Mouse (Mus musculus) kidney, postnatal 4 days (tissue): ENCODE results near the gene Carns1.

Experiments used
- DNase-seq, 2 experiments: peaks; one replicate each; pipeline ENCODE4 v3.0.0; 2021; ENCODE audit warnings: mixed read lengths in 2 of 2

Gene Carns1

DNA sequence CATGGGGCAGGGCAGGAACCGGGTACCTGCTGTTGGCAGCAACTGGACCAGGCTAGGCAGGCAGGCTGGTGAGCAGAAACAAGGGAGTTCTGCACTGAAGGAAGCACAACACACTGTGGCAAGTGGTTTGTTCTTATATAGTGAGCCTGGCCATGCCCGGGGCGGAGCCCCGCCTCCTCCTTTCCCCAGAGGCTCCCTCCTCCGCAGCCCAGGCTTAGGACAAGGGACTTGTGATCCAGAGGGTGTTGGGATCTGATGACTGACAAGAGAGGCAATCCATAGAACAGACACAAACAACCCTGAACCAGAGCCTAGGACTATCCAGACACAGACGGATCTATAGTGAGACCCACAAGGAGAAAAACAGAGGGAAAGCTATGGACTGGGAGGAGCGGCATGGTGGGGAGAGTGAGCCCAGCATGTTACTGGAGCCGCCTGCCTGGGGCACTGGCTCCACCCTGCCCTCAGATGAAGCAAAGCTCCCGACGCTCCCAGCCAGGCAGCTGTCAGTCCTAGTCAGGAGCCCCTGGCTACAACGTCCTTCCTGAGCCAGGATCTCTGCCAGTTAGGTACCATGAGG, at the start of gene Carns1:
Gene Carns1 (minus strand): TSS at position 112 of the 580 bp plus-strand sequence.
- peak; percentile 69 to 78 for DNase-seq

DNA sequence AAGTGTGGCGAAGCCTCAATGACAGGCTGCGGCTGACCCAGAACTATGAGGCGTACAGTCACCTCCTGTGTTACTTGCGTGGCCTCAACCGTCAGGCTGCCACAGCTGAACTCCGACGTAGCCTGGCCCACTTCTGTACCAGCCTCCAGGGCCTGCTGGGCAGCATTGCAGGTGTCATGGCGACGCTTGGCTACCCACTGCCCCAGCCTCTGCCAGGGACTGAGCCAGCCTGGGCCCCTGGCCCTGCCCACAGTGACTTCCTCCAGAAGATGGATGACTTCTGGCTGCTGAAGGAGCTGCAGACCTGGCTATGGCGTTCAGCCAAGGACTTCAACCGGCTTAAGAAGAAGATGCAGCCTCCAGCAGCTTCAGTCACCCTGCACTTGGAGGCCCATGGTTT, 46.9 kb upstream of the Carns1 start:
- peak; percentile 58 to 77 for DNase-seq

DNA sequence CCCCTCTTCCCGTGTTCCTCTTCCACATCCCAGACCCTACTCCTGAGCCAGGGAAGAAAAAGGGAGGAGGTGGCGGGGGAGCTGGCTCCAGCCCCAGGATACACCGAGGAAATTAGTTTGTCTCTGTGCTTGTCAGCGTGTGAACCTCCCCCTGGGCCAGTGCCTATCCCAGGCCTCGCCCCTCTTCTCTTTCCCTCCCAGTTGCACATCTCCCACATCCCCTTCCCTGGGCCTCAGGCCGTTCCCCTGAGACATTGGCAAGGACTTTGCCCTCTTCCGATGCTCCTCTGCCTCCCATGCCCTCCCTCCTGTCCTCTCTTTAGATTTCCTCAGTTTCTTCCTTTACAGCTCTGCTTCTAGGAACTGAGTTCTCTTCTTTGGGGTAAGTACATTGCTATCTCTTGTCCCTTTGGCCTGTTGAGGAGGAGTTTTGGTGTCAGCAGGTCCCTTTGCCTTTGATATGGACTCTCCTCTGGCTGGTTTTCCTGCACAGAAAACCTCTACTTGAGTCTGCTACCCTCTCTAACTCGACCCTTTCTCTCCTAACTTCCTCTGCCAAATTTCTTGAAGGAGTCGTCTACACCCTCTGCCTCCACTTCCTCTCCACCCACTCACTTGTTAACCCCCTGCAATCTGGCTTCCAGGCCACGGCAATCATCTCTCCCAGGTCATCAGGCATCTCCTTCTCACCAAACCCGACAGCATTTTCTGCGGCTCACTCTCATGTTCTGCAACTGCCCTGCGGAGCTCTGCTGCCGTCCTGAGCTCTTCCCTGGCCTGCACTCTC, 45.9 kb upstream of the Carns1 start:
- DNase-seq, result peak; percentile 60 to 74

DNA sequence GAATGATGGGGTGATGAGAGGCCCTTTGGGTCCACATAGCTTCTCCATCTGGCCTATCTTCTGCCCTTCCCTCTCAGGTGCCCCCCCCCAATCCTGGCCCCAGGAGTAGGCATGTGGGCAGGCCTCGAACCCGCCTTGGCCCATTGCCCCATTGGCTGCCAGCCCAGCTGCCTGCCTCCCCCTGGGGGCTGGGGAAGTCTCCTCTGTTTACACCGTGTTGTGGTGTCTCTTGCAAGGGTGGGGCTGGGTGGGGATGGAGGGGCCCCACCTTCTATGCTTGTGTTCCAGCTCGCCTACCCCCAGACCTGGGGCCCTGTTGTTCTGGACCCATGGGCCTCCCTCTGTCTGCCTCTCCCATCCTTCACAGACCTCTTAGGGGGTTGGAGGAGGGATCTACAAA, 45.1 kb upstream of the Carns1 start:
- DNase-seq, result peak; percentile 31 to 44

DNA sequence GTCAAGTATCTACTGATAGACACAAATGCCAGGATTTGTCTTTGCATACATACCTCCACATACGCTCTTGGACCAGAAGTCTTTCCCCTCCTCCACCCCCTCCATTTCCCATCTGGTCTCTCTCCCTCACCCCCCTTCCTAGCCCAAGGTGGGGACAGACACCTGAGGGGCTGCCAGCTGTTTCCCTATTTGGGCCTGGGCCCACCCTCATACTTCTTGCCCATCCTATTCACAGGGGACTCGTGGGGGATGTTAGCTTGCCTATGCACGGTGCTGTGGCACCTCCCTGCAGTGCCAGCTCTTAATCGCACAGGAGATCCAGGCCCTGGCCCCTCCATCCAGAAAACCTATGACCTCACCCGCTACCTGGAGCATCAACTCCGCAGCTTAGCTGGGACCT, 44.7 kb upstream of the Carns1 start:
- DNase-seq, result no peak

DNA sequence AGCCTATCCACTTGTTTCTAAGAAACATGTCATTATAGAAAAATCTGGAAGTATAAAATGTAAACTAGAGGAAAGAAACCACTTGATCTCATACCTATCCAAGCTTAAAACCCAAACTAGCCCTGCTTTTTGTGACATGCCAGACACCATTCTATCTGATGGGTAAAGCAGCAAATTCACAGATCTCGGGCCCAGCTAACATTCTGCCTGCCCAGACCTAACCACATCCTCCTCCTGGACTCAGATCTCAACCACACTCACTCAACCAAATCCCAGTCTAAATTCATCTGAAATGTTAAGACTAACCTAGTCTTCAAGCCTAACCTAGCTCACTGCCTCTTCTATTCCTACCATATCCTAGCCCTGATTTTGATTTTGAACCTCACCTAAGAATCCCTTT, 43.5 kb upstream of the Carns1 start:
- DNase-seq, result no peak

DNA sequence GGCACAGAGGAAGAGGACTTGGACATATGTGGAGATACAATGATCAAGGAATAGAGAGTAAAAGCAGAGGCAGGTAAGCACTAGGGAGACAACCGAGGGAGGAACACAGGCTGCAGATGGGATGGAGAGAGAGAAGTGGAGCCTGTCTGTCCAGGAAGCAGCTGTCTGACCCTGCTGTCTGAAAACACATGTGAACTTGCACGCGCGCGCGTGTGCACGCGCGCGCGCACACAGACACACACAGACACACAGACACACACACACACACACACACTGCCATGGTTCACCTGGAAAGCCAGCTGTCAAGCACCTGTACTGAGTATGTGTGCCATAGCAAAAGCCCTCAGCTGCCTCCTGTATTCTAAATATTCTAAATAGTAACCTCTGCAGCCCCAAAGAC, 43.0 kb upstream of the Carns1 start:
- DNase-seq, result no peak

DNA sequence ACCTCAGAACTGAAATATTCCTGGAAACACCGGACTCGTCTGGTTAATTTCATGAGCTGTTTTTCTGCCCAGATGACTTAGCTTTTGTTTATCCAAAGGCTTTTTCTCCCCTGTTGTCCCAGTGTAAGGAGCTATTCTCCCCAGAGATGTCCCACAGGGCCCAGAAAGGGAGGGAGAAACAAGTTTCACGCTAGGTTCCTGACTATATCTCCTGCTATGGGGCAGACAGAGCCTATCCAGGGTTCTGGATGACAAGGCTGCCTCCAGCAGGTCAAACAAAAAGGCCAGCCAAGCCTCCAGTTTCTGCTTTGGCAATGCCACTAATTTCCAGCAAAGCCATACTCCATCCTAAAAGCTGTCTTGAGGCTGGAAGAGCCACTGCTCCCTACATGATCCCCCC, 42.6 kb upstream of the Carns1 start:
- no peak for DNase-seq

DNA sequence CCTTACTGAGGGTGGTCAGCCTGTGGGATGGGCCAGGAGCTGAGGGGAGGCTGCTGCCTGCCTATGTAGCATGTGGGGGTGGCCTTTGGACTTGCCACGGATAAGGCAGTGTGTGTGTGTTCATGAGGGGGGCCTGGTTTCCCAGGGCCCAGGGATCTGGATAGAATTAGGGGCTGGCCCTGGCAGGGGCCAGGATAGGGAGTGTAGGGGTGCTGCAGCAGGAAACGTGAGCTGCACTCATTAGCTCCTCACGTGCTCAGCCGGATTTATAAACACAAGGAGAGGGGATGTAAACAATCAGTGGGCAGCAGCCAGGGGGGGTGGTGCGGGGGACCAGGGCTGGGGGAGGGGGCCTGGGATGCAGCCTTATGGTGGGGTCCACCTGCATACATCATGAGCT, 41.9 kb upstream of the Carns1 start:
- DNase-seq, result peak in 1 of 2 experiments; percentile 21

DNA sequence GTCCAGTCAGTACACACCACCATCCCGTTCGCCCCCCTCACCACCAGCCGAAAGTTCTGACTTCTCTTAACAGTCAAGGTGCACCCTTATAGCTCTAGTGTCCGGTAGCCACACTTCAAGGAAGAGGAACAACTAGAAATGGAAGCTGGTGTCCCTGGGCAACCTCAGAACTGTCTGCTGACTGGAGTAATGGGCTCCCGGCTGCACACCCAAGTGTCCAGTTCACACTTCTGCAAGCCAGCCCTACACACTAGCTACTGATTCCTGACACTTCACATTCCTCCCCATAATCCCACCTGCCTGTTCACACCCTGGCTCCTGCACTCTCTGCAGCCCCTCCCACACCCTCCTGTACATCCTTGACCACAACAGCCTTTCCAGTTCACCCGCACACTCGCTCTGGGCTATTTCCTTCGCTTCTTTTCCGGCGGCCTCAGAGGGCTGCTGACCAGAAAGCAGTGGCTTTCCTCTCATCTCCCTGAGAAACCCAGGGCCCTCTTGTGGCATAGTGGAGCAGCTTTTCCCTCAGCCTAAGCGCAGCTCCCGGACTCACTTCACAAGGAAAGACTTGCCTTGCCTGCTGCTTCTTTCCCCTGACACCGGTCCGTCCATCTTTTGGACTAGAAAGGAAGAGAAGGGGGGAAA, 40.9 kb upstream of the Carns1 start:
- peak; percentile 73 to 82 for DNase-seq

DNA sequence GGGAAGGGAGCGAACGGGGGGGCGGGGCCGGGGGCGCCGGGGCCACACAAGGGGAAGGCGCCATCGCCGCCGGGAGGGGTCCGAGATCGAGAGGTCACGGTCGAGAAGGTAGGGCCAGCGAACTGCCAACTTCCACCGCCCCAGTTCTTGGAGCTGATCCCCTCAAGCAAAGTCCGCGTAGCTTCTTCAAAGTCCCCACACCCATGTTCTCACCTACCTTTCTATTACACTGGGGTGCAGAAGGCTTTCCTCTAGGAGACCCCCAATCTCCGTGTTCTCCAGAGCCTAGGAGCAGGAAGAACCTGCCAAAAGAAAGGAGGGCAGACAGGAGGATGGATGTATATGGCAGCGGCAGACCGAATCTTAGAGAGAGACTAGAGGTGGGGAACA, 40.2 kb upstream of the Carns1 start:
- peak in 1 of 2 experiments; percentile 48 for DNase-seq

DNA sequence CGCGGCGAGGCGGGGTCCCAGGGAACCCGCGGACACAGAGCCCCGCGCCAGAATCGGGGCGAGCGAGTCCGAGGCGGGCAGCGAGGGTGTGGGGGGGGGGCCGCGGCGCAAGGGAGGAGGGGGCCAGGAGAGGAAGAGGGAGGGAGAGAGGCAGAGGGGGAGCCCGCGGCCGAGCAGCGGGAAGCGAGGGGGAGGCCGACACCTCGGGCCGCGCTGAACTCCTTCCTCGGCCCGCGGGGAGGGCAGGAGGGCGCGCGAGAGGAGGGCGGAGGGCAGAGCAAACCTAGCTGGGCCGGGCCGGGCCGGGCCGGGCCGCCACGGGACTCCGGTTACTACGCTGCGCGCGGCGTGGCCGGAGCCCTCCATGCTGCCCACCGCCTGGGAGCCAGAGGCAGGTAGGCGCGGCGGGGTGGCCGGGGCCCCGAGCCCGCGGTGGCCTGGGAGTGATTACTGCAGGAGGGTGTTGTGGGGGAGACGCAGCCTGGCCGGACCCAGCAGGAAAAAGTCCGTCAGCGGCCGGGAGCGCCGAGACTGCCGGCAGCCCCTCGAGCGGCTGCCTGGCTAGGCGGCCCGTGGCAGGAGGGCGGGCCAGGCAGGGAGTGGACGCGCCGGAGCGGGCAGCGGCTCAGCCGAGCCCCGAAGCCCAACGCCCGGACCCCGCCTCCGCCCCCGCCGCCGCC, 39.6 kb upstream of the Carns1 start:
- peak; percentile 63 to 79 for DNase-seq

DNA sequence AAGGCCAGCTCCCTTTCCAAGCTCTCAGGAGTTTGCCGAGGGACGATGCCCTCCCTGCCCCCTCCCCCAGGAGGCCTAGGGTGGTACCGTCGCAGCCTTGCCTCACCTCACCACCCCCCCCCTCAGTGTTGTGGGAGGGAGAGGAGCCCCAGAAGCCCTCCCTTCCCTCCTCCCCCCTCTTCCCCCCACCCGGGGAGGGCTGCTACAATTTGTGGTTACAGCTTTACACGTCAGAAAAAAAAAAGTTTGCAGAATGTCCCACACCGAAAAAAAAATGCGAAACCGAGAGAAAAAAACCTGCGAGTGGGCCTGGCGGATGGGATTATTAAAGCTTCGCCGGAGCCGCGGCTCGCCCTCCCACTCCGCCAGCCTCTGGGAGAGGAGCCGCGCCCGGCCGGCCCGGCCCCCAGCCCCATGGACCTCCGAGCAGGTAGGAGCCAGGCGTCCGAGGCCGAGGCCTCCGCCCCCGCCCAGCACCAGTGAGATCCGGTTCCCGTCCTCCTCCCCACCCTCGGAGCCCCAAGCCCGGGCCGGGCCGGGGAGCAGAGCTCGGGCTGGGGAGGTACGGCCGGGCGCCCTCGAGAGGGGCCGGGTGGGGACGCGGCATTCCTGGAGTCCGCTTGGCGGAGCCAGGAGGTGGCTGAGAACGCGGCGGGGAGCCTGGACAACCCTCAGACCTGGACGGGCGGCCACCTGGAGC, 38.9 kb upstream of the Carns1 start, which contains the start of the genes Clcf1 and AC109138.7:
Gene Clcf1 (plus strand): TSS at position 168 of the 700 bp plus-strand sequence.
Gene AC109138.7 (plus strand): TSS at position 287 of the 700 bp plus-strand sequence.
- peak; percentile 73 to 84 for DNase-seq

DNA sequence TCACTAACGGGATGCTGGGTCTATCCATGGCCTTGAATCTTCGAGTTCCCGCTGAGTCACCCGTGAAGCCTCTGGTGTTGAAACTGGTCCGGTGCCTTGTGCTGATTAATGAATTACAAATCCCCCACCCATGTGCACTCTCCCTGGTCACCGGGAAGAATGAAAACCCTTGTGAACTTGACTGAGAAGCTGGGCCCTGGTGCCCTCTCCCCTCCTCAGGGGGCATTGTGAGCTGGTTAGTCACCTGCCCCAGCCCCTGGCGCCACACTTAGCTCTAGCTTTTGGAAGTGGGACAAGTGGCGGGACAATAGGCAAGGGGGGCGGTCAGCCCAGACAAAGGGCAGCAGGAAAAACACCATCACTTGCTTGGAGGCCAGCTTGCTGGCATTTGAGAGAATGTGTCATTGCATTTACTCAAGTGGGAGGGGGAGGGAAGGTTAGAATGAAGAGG, 38.3 kb upstream of the Carns1 start:
- peak; percentile 55 to 74 for DNase-seq

DNA sequence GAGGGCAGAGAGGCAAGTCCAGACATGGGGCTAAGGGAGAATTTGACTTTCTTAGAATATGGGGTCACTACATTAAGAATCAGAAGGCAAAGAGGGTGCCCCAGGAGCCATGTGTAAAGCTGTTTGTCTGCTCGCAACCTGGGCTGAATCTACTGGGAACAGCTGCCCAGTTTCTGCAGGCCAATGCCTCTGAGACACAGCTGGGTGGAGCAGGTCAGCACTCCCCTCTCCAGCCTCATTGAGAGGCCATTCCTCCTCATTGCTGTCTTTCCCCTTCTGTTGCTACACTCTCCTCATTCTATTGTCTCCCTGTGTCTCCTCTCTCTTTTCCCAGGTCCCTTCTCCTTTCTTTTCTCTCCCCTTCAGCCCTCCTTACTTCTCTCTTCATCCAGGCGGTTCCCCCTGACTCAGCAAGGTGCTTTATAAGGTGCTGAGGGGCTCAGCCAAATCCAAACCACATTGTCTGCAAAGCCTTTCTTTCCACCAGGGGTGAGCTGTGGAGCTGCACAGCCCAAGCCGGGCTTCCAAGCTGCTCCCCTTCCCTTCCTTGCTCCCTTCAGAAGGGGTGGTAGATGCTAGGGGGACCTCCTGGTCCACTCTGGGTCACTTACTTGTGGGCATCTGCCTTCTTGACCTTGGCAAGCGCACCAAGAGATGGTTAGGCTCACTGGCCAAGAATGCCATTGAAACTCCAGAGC, 36.8 kb upstream of the Carns1 start:
- DNase-seq, result peak in 1 of 2 experiments; percentile 12

DNA sequence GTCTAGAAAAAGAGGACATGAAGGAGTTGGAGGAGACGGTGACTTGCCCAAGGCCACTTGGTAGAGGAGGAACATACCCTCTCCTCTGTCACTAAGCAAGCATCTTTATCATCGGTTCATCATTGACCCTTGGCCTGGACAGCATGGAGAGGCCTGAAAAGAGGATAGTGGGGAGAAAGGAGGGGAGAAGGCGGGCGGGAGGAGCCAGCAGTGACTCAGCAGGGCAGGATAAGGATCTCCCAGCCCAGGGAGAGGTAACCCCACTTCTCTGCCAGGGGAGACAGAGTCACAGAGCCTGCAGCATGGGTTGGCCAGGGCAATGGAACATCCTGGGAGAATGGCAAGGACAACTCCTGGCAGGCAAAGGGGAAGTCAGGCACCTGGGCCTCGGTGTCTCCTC, 33.3 kb upstream of the Carns1 start:
- DNase-seq, result no peak

DNA sequence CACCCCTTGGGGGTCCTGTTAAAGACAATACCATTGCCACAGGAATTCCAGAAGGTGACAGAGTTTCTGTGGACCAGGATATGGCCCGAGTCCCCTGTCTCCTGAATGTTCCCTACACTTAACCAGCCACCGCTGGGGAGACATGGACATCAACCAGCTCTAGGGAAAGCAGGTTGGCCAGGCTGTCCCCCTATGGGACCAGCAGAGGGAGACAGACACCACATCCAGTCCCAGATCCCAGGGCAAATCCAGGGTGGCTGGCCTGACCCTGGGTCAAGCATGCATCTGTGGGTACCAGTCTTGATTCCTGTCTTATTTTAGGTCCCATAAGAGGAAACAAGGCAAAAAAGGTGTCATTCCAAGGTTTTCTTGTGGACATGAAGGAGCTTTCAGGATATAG, 31.7 kb upstream of the Carns1 start:
- peak; percentile 80 to 87 for DNase-seq

DNA sequence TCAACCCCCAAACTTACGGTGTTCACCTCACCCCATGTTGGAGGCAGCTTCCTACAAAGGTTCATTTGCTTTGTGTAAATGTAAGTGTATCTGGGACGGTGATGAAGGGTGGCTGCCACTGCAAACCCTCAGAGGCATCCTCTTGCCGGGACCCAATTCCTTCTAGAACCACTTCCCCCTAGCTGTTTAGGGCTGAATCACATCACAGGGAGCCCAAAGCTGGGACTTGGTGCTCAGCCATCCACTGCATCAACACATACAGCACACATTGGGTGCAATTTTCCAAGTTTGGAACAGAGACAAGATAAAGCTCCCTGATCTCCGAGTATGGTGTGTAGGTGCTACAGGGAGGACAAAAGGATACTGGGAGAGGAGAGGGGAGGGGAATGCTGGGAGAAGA, 29.6 kb upstream of the Carns1 start:
- peak in 1 of 2 experiments; percentile 10 for DNase-seq

DNA sequence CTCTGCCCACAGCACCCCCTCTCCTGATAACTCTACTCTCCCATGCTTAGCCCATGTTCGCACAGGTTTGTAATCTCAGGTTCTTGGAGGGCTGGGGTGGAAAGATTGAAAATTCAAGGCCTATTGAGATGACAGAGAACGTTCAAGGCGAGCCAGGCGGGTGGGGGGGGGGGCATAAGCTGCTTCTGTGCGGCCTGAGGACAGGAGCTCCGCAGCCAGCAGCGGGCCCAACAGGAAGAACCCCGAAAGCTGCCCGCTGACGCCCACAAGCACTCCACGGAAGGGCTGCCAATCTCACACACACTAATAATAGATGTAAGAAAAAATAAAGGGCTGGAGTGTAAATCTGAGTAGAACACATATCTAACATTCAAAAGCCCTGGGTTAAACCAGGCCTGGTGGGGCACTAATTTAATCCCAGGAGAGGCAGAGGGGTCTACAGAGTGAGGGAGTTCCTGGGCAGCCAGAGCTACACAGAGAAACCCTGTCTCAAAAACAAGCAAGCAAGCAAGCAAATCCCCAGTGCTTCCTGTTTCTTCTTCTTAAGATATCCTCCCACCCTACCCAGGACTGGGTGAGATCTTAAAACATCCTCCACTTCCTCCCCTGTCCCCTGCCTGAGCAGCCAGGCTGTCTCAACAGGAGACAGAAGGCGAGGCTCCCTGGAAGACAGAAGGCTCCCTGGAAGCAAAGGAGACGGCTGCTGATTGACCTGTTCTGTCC, 28.5 kb upstream of the Carns1 start:
- peak in 1 of 2 experiments; percentile 9 for DNase-seq

DNA sequence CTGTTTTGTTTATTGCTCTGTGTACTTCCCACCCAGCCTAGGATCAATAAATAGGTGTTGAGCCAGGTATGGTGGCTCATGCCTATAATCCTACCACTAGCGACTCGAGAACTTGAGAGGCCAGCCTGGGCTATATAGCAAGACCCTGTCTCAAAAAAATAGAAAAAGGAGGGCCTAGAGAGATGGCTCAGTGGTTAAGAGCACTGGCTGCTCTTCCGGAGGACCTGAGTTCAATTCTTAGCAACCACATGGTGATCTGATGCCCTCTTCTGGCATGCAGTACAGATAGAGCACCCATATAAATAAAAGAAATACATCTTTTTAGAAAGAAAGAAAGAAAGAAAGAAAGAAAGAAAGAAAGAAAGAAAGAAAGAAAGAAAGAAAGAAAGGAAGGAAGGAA, 27.9 kb upstream of the Carns1 start:
- DNase-seq, result no peak

DNA sequence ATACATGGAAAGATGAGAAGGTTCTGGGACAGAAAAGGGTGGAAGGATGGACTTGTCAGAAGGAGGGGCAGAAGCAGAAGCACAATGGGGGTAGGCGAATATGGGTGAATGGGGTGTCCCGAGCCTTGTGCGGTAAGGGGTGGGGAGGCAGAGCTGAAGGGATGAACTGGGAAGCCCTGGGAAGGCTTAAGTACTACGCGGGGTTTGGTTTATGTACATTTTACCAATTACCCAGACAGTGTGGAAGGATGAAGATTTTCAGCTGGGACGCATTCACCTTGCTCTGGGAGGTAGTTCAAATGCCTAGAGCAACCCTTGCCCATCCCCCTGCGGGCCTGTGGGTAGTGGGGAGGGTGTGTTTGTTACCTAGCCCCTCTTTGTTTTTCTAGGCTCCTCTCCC, 26.9 kb upstream of the Carns1 start:
- DNase-seq, result no peak
